Mouse (Mus musculus): ENCODE data around the gene Lax1.

The Lax1 gene

DNA sequence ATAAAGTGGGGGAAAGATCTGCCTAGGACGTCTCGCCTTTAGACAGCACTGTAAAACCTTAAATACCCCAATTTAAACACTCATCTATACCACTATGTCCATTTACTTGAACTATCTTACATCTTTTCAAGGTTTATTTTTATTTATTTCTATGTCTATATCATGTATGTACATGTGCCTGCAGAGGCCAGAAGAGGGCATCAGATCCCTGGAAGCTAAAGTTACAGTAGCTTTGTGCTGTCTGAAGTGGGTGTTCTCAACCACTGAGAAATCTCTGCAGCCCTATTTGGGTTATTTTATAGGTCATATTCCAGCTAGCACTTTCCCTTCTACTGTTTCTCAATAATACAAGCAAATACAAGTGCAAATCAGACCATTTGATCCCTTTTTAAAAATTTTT is 57.7 kb downstream of the Lax1 start:
- DNase-seq (ENCODE audit: low spot score): no peak
